Mouse (Mus musculus) small intestine, adult 10 weeks (tissue): ENCODE measurements around the gene Ccdc175. TPM values are rescaled to one million over a fixed set of nuclear protein-coding genes. Genes with fewer than 3 reads are reported as not detected.

ENCODE experiments used
- polyA plus RNA-seq: library from polyadenylated mRNA; stranded (reverse); fragments of 350-450 nt; fragmentation: Illumina TruSeq; extraction: RNeasy Lipid Tissue Mini Kit (QIAGEN cat#74804); gene quantifications from one replicate; pipeline ENCODE4 v1.2.3, GENCODE M21; 2014; ENCODE audit warnings: low replicate concordance

Gene Ccdc175
- polyA plus RNA-seq: not detected

GRCm38 (mm10) chr12:72184929-72185328 lies at the start of gene Ccdc175:
Gene Ccdc175, minus strand, starts transcription at chr12:72185029.

DNA sequence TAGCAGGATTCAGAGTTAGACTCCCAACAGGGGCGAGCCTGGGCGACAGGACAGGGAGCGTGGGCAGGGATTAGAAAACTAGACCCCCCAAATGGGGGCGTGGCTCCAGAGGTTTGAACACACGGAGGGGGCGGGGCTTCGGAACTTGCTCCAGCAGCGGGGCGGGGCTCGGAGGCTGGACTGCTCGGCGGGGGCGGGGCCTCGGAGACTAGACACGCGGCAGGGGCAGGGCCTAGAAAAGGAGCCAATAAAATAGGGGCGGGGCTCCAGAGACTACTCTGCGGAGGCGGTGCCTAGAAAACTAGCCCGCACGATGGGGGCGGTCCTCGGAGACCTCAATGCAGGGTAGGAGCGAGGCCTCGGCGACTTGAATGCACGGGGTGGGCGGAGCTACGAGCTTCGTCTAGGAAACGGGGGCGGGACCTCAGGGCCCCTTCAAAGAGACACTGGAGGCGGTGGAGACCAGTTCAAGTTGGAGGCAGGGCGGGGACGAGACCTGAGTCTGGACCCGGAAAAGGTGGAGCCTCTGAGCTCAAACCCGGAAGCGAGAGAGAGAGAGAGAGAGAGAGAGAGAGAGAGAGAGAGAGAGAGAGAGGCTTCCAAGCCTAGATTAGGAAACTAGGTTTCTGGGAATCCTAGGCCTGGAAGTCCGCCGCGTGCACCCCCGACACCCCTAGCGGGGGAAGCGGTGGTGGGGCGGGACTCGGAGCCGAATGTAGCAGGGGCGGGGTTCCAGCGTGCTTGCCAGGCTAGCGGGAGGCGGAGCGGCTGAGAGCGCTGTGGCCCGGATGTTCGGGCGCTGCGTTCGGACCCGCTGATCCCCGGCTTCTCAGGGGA lies 99.3 kb downstream of the Ccdc175 start, which contains the start of the genes L3hypdh and Jkamp:
TSS of gene L3hypdh (minus strand) at position 111 of the 837 bp plus-strand sequence.
TSS of gene Jkamp (plus strand) at position 261 of the 837 bp plus-strand sequence.

DNA sequence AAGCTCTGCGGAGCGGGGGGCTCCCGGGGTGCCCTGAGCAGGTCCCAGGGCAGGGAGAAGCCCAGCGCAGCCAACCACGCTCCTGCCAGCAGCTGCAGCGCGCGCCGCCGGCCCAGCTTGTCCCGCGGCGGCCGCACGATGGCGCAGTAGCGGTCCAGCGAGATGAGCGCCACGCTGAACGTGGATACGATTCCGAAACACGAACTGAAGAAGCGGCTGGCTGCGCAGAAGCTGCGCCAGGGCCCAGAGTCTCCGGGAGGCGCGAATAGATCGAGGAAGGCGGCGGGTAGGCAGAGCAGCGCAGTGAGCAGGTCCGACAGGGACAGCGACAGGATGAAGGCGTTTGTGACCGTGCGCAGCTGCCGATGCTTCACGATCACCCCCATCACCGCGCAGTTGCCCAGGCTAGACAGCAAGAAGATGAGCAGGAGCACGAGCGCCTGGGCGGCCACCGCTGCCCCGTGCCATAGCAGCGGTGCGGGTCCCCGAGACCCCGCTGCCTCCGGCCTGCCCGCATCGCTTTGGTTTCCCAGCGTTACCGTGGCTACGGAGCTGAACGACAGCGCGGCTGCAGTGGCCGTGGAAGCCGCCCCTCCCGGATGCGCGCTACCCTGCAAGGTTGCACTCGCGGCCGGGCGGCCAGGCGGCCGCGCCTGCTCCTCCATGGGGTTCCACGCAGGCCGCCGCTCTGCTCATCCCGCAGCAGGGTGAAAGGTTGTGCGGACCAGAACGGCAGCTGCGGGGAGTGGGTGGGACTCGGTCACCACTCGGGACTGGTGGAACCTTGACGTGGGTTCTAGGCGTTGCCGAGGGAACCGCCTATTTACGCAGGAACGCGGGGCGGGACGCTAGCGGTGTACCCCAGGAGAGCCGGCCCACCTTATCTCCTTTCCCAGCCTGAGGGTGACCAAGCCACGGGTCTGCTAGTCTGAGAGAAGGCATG lies 114.2 kb downstream of the Ccdc175 start, which contains the start of gene Gpr135:
TSS of gene Gpr135 (minus strand) at position 799 of the 943 bp plus-strand sequence.

Other genes starting within 250 kb of the Ccdc175 start
- 0.74 TPM for gene Gpr135, start 113.9 kb downstream of the Ccdc175 start, polyA plus RNA-seq
- gene L3hypdh, start 99.6 kb downstream of the Ccdc175 start, polyA plus RNA-seq: 2.3 TPM
- gene Jkamp, start 99.4 kb downstream of the Ccdc175 start, polyA plus RNA-seq: 22.7 TPM
- 12.3 TPM for gene Rtn1, start 224.0 kb upstream of the Ccdc175 start, polyA plus RNA-seq